Mouse (Mus musculus) cerebellum, adult 9-10 months (tissue): ENCODE results near the gene Gm12216.
"Not testable (repeated sequence)": the region's sequence is repeated elsewhere in the genome, so short reads cannot be mapped to it uniquely, and the experiment has no call there.

Experiments
- DNase-seq: peaks from one replicate; pipeline ENCODE4 v3.0.0; 2022

Gene Gm12216

DNA sequence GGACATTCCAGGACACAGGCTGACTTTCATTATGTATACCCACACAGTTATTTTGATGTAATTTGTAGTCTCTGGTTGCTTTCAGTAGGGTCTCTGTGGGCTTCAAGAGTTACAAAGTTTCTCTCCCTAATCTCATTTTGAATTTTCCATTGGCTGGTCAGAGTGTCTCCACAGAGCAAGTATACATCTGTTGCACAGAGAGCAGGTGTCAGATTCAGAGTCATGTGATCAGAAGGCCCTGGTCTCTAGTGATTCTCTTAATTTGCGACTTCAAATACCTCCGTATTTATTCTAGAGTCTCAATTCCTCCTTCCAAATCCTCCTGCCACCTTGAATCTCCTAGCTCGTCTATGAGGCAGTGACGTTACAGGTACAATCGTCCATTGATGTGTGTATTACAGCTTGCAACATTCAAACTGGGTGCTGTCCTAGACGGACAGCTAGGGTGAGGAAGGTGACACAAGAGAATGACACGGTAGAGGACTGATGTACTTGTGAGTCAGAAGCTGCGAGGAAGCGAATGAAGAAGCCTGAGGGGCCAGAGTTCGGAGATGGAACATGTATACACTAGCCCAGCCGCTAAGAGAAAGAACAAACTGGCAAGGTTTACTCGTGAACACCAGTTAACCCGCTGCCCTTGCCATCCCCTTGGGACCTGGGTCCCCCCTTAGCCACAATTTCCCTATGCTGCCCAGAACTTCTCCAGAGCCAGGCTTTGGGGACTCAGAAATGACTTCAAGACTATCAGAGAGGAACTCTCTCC lies 90.5 kb downstream of the Gm12216 start:
- DNase-seq: no peak

DNA sequence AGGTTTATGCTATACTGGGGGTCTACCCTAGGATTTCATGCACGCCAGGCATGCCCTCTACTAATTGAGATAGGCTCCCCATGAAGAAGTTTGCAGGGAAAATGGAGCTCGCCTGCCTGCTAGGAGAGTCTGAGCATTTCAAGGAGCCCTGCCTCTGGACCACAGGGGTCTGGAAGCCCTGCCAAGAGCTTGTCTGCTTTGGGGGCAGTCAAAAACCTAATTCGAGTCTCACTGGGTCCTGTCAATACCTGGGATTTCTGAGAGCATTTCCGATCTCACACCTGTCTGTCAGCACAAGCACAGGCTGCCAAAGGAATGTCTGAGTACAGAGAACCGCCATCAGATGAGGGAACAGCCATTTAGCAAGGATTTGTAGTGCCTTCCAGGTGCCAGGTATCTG lies 94.5 kb downstream of the Gm12216 start:
- no peak for DNase-seq

GRCm38 (mm10) chr11:53763496-53764140 lies 95.4 kb downstream of the Gm12216 start:
- DNase-seq: peak; percentile 73

- peak; percentile 55 for DNase-seq
Measured at GRCm38 (mm10) chr11:53762827-53763495, 96.1 kb downstream of the Gm12216 start.

GRCm38 (mm10) chr11:53762426-53762825 lies 96.6 kb downstream of the Gm12216 start:
- DNase-seq: no peak

- peak; percentile 41 for DNase-seq
Measured at GRCm38 (mm10) chr11:53761822-53762221, 97.2 kb downstream of the Gm12216 start.

DNA sequence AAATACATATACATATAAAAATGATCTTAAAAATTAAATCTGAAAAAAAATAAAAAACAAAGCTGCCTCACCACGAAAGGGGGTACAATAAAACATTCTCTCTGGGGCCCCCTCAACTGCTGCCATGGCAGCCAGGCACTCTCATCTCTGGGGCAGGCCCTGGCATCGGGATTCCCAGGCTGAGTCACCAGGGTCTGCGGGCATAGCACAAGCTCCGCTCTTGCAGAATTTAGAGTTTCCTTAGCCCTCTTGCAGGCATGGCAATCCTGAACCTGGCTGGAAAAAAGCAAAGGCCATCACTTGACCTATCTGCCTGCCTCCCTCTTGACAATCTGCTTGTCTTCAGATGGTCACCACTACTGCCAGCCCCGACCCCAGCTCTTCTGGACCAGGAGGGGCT lies 97.8 kb downstream of the Gm12216 start:
- DNase-seq: no peak

DNA sequence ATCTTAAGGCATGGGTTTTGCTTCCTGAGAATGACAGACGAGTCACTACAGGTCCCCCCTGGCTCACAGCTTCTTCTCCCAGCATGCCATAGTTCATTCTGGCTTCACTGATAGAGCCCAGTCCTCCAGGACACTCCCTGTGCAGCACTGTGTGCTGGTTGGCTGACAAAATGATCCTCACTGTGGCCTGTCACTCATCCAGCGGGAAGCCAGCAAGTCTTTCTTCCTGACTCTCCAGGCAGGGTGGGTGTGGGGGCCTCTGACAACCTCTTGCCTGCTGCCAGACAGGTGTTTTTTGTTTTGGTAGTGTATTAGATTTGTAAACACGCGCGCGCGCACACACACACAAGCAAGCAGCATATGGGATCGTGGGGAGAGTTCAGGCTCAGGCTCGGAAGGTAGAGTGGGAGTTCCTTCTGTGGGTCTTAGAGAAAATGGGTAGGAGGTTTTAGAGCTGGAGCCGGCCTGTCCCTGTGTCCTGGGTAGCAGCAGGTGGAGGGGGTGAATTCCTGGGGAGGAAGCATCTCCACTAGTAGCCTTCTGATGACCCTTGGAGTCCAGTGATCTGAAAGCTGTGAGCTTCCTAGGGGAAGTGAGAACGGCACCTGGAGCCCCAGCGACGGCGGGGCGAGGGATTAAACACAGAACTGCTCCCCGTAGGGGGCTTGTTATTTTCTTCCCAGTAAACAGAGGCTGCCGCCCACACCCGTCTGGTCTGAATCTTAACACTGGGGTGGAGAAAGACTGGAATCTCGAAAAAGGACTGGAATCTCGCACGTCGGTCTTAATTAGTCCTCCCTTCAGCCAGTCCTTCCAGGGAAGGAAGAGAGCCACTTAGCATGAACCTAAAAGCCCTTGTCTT lies 99.3 kb downstream of the Gm12216 start:
- no peak for DNase-seq

DNA sequence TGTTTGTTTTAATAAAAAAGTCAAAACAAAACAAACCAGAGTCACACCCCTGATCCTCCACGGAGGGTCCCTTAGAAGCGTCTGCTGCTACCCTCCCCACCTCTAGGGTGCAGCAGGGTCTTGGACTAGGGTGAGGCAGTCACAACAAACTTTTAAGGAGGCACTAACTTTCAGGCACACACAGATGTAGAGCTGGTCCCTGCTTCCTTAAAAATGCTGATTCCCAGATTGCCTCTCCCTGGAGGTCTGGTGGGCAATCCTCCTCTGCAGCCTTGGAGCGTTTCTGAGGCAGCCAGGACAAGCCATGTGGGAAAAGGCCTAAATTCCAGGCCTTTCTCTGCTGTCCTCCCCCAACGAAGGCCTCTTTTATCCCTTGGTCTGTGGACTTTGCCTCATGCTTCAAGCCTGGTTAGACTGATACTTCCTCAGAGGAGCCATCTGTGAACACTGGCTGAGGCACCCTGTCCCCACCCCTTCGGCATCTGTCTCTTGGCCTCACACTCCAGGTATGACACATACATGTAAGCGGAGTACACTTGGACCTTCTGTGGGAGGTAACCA lies 100.2 kb downstream of the Gm12216 start:
- DNase-seq: no peak

- DNase-seq: not testable (repeated sequence)
Measured at GRCm38 (mm10) chr11:53758033-53758432, 101.0 kb downstream of the Gm12216 start.

GRCm38 (mm10) chr11:53757612-53758011 lies 101.4 kb downstream of the Gm12216 start:
- no peak for DNase-seq

DNA sequence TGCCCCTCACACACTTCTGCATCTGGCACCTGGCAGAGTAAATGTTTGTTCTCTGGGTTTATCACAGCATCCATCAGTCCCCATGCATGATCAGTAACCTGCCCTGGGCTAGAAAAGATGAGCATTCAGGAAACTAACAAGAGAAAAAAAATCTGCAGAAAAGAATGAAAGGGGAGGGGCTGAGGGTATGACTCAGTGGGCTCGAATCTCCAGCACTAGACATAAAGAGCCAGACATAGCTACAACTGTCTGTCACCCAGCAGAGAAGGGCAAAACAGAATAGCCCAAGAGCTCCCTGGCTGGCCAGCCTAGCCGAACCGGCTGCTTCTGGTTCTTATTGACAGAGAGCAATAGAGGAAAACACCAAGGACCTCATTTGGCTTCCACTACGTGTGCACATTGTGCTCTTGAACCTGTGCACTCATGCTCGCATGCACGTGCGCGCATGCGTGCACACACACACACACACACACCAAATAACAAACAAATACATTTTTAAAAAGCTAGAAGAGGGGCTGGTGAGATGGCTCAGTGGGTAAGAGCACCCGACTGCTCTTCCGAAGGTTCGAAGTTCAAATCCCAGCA lies 104.0 kb downstream of the Gm12216 start:
- DNase-seq: no peak

DNA sequence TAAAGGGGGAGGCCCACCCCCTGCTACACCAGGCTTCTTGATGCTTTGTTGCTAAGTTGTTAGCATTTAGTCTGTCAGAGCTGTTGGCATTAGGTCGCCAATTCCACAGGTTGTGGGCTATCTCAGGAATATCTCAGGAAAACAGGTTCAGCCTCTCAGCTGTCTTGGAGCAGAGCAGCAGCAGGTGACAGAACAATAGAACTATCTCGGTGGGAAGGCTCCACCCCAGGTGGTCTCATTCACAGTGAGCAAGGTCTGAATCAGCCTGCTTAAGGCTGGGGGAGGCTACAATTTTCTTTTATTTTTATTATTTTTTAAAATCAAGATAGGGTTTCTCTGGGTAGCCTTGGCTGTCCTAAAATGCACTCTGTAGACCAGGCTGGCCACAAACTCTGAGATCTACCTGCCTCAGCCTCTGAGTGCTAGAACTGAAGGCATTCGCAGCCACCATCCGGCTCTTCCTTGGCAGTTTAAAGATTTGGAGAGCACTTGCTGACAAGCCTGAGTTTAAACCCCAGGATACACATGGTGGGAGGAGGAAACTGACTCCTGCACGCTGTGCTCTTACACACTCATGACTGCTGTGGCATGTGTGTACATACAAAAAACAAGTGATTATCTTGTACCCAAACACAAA lies 109.2 kb downstream of the Gm12216 start:
- no peak for DNase-seq

- DNase-seq: no peak
Measured at GRCm38 (mm10) chr11:53749306-53749705, 109.8 kb downstream of the Gm12216 start.

DNA sequence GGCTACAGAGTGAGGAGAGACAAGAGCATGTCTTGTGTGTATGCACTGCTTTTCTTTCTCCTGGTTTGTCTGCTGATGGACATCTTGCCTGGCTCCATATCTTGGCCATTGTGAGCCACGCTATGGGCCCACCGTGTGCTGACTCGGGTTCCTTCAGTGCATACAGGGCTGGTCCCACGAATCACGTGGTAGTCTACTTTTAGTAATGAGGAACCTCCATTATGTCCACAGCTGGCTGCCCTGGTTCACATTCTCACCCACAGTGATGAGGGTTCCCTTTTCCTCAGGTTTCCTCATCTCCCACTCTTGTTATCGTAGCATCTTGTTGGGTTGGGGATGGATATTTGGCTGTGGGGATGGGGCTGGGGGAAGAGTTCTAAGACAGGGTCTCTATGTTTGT lies 110.4 kb downstream of the Gm12216 start:
- no peak for DNase-seq

GRCm38 (mm10) chr11:53747985-53748384 lies 111.1 kb downstream of the Gm12216 start:
- no peak for DNase-seq

DNA sequence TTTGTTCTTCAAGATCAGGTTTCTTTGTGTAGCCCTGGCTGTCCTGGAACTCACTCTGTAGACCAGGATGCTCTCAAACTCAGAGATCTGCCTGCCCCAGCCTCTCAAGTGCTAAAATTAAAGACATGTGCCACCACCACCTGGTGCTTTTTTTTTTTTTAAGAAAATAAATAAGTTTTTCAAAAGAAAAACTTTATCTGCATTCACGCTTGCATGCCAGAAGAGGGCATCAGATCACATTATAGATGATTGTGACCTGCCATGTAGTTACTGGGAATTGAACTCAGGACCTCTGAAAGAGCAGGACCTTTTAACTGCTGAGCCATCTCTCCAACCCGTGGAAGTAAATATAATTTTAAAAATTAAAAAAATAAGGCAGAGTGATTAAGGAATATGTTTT lies 113.8 kb downstream of the Gm12216 start:
- no peak for DNase-seq

- peak; percentile 33 for DNase-seq
Measured at GRCm38 (mm10) chr11:53742353-53742752, 116.7 kb downstream of the Gm12216 start.

DNA sequence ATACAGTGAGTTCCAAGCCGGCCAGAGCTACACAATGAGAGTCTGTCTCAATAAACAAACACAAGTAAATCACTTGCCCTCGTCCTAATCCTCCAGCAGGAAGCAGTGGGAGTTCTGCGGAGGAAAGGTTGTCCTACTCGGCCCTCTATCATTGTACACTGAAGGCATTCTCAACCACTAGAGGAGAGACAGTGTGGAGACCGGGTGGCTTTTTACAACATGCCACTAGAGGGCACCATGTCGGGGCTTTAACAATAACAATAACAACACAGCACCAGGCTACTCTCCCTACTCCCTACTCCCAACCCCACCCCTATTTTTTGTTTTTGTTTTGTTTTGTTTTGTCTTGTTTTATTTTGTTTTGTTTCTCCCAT lies 121.5 kb downstream of the Gm12216 start:
- DNase-seq: peak; percentile 59

- peak; percentile 46 for DNase-seq
Measured at GRCm38 (mm10) chr11:53736771-53737572, 122.1 kb downstream of the Gm12216 start.

DNA sequence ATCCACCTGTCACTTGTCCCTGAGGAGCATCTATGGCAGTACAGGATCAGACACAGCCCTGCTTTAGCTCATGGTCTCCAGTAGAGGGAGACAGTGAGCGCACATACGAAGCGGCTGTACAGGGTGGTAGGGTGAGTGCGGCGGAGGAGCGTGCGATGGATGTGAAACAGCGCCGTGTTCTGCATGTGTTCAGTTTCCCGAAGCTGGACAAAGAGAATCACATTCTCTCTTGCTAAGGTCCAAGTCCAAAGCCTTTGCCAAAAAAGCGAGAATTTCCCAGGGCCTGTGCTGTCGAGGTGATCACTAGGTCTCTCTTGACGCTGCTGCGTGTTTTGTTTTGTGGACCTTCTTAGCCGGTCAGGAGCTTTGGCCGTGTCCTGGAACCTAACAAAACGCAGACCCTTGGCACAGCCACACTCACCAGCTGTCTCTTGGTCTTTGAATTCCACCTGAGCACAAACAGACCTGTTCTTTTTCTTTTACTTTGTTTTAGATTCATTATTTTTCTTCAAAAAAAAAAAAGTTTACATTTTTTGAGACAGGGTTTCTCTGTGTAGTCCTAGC lies 123.3 kb downstream of the Gm12216 start:
- DNase-seq: peak; percentile 77
